Mouse (Mus musculus) erythroblast, embryonic 14.5 days (primary cell): ENCODE results near the gene Elf5. TPM values are rescaled to one million over a fixed set of nuclear protein-coding genes. Genes with fewer than 3 reads are reported as not detected.

Experiments
- H3K27me3 ChIP-seq: 2 replicates; pipeline ENCODE4 v1.6.1; 2012; ENCODE audit warnings: inconsistent platforms; ENCODE audit not compliant: control insufficient read depth
- H3K36me3 ChIP-seq: 2 replicates; pipeline ENCODE4 v1.6.1; 2012; ENCODE audit warnings: mild to moderate bottlenecking, inconsistent platforms; ENCODE audit not compliant: control insufficient read depth
- H3K4me1 ChIP-seq: 2 replicates; pipeline ENCODE4 v1.6.1; 2012; ENCODE audit warnings: inconsistent platforms; ENCODE audit not compliant: control insufficient read depth
- H3K4me3 ChIP-seq: replicated peaks from 2 replicates; pipeline ENCODE3; 2012; ENCODE audit warnings: moderate library complexity, mild to moderate bottlenecking, inconsistent platforms
- H3K9me3 ChIP-seq: 2 replicates; pipeline ENCODE4 v1.6.1; 2012; ENCODE audit warnings: low read length, inconsistent platforms, mixed read lengths; ENCODE audit not compliant: control insufficient read depth
- GATA1 ChIP-seq: IDR thresholded peaks from 2 replicates; pipeline ENCODE4 v1.6.1; 2012; ENCODE audit warnings: low read length, inconsistent platforms, mixed read lengths
- TAL1 ChIP-seq: IDR thresholded peaks from 3 replicates; pipeline ENCODE4 v1.6.1; 2012; ENCODE audit warnings: low read length, inconsistent platforms, mixed read lengths
- polyA plus RNA-seq: library from polyadenylated mRNA; stranded (reverse); fragments of >175 nt; gene quantifications from 2 replicates; pipeline ENCODE4 v1.2.3, GENCODE M21; 2012

Gene Elf5
- polyA plus RNA-seq, 1 experiment, result not detected

GRCm38 (mm10) chr2:103480240-103480639 lies 68.8 kb downstream of the Elf5 start:
- peak overlapping the region; percentile 99 for H3K4me3 ChIP-seq
- no peak for TF ChIP-seq TAL1
- TF ChIP-seq GATA1, result no peak
- H3K27me3 ChIP-seq, result no peaks in the 10 kb centered on the region
- H3K9me3 ChIP-seq, result no peaks in the 10 kb centered on the region
- peaks cover 80% of the 10 kb centered on the region for H3K36me3 ChIP-seq
- peaks cover 73% of the 10 kb centered on the region for H3K4me1 ChIP-seq

- no peaks in the 10 kb centered on the region for H3K9me3 ChIP-seq
- peaks cover 75% of the 10 kb centered on the region for H3K4me1 ChIP-seq
- no peaks in the 10 kb centered on the region for H3K27me3 ChIP-seq
- peak overlapping the region; percentile 99 for H3K4me3 ChIP-seq
- TF ChIP-seq TAL1 (no peak), GATA1 (no peak)
- H3K36me3 ChIP-seq, result peaks cover 74% of the 10 kb centered on the region
Measured at GRCm38 (mm10) chr2:103480871-103481270, 69.4 kb downstream of the Elf5 start.

- TF ChIP-seq TAL1 (no peak), GATA1 (peak; percentile 65)
- H3K9me3 ChIP-seq, result no peaks in the 10 kb centered on the region
- H3K4me3 ChIP-seq, result peak overlapping the region; percentile 99
- H3K27me3 ChIP-seq, result no peaks in the 10 kb centered on the region
- H3K36me3 ChIP-seq, result peaks cover 71% of the 10 kb centered on the region
- peaks cover 75% of the 10 kb centered on the region for H3K4me1 ChIP-seq
Measured at GRCm38 (mm10) chr2:103481314-103482231, 70.1 kb downstream of the Elf5 start.

- Histone ChIP-seq H3K27me3 (peaks cover 8% of the 10 kb centered on the region), H3K4me1 (peaks cover 62% of the 10 kb centered on the region), H3K9me3 (no peaks in the 10 kb centered on the region), H3K36me3 (peaks cover 52% of the 10 kb centered on the region), H3K4me3 (peak overlapping the region; percentile 99)
- TF ChIP-seq GATA1, result no peak
- TF ChIP-seq TAL1, result no peak; the same call in 2 of the 3 replicates
Measured at GRCm38 (mm10) chr2:103483289-103483985, 71.9 kb downstream of the Elf5 start.

- Histone ChIP-seq H3K4me1 (peaks cover 56% of the 10 kb centered on the region), H3K27me3 (peaks cover 8% of the 10 kb centered on the region), H3K9me3 (no peaks in the 10 kb centered on the region), H3K36me3 (peaks cover 46% of the 10 kb centered on the region), H3K4me3 (peak overlapping the region; percentile 99)
- TF ChIP-seq TAL1 (no peak), GATA1 (peak; percentile 84)
Measured at GRCm38 (mm10) chr2:103483986-103484520, 72.6 kb downstream of the Elf5 start.

GRCm38 (mm10) chr2:103484617-103485401 lies 73.3 kb downstream of the Elf5 start, which contains the start of gene Cat:
Cat (minus strand) TSS chr2:103485160.
- no peak for TF ChIP-seq GATA1
- peaks cover 50% of the 10 kb centered on the region for H3K4me1 ChIP-seq

GRCm38 (mm10) chr2:103492526-103492925 lies 81.0 kb downstream of the Elf5 start:
- Histone ChIP-seq H3K27me3 (peaks cover 8% of the 10 kb centered on the region), H3K4me3 (no peak overlapping the region), H3K36me3 (no peaks in the 10 kb centered on the region), H3K9me3 (no peaks in the 10 kb centered on the region), H3K4me1 (peaks cover 11% of the 10 kb centered on the region)
- TF ChIP-seq GATA1 (no peak), TAL1 (no peak)

More at GRCm38 (mm10) chr2:103484617-103485401, 73.3 kb downstream of the Elf5 start, which contains the start of gene Cat:
- Histone ChIP-seq H3K9me3 (no peaks in the 10 kb centered on the region), H3K36me3 (peaks cover 39% of the 10 kb centered on the region), H3K4me3 (peak within 1 kb of the TSS; percentile 99), H3K27me3 (peaks cover 10% of the 10 kb centered on the region)

- peaks cover 11% of the 10 kb centered on the region for H3K4me1 ChIP-seq
- H3K27me3 ChIP-seq, result peaks cover 2% of the 10 kb centered on the region; the same call in 1 of the 2 replicates
- TF ChIP-seq TAL1 (no peak), GATA1 (no peak)
- no peak overlapping the region for H3K4me3 ChIP-seq
- H3K9me3 ChIP-seq, result no peaks in the 10 kb centered on the region
- H3K36me3 ChIP-seq, result no peaks in the 10 kb centered on the region
Measured at GRCm38 (mm10) chr2:103493827-103494226, 82.3 kb downstream of the Elf5 start.
